Mouse (Mus musculus): Measurements from ENCODE around the gene Tsc2.

DNA sequence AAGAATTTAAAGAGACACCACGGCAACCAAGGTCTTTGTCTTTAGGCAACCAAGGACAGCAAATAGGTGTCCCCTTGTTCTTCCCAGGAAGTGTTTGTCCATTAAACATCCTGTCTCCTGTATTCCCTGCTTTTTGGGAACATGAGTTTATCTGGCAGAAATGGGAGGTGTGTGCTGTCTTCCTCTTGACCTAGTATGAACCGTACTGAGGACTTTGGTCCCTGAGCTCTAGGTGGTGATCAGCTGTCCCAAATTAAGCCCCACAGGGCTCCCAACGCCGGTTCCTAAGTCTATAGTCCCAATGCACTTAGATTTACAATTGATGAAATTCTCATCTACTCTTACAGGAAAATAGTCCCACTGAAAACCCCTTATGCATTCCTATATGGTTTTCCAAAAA lies 18.3 kb upstream of the Tsc2 start:
- TF ChIP-seq CTCF (IDR thresholded peaks at IDR 0.05; ENCODE audit: low read depth), result no peak
- no peak for TF ChIP-seq EP300 (IDR thresholded peaks at IDR 0.05; ENCODE audit: low read depth)
